Mouse (Mus musculus) MEL (cell line): ENCODE results near the gene Ankrd39. TPM values are rescaled to one million over a fixed set of nuclear protein-coding genes. Genes with fewer than 3 reads are reported as not detected.

ENCODE experiments used
- DNase-seq: peaks from one replicate; pipeline ENCODE4 v3.0.0; 2011; ENCODE audit warnings: low read depth, low spot score
- H3K27ac ChIP-seq: 2 replicates; pipeline ENCODE4 v1.5.1; 2012; ENCODE audit warnings: low read depth, mild to moderate bottlenecking, control low read depth, low read length, moderate library complexity; ENCODE audit not compliant: control insufficient read depth
- H3K27me3 ChIP-seq, 2 experiments: fragments of 150-350 bp in 1 of 2; sonication (generic) in 1 of 2; 2 replicates each; pipeline ENCODE4 v1.6.1; 2012; ENCODE audit warnings: low read length in 2 of 2, mild to moderate bottlenecking in 2 of 2, improper control_type of control experiment in 1 of 2, moderate library complexity in 1 of 2; ENCODE audit not compliant: insufficient read depth in 2 of 2, control insufficient read depth in 1 of 2
- H3K36me3 ChIP-seq, 2 experiments: 2 replicates each; pipeline ENCODE4 v1.6.1; 2012 to 2014; ENCODE audit warnings: low read length in 2 of 2, improper control_type of control experiment in 1 of 2, inconsistent platforms in 1 of 2, mild to moderate bottlenecking in 1 of 2; ENCODE audit not compliant: insufficient read depth in 2 of 2, control insufficient read depth in 1 of 2
- H3K4me1 ChIP-seq, 2 experiments: fragments of 150-350 bp in 1 of 2; sonication (generic) in 1 of 2; 2 replicates each; pipeline ENCODE4 v1.6.1; 2012; ENCODE audit warnings: low read length in 2 of 2, improper control_type of control experiment in 1 of 2, mild to moderate bottlenecking in 1 of 2; ENCODE audit not compliant: insufficient read depth in 2 of 2, control insufficient read depth in 1 of 2
- H3K4me3 ChIP-seq, 2 experiments: fragments of 150-350 bp in 1 of 2; sonication (generic) in 1 of 2; 2 replicates each; pipeline ENCODE4 v1.5.1; 2012; ENCODE audit warnings: low read depth in 2 of 2, low read length in 2 of 2, mild to moderate bottlenecking in 2 of 2, moderate library complexity in 2 of 2, control low read depth in 1 of 2, improper control_type of control experiment in 1 of 2; ENCODE audit not compliant: control insufficient read depth in 1 of 2, insufficient read depth in 1 of 2
- H3K79me2 ChIP-seq: 2 replicates; pipeline ENCODE4 v1.6.1; 2012; ENCODE audit warnings: mild to moderate bottlenecking, low read length, moderate library complexity; ENCODE audit not compliant: control insufficient read depth, poor library complexity, insufficient read depth
- H3K9ac ChIP-seq: 2 replicates; pipeline ENCODE4 v1.6.1; 2012; ENCODE audit warnings: low read depth, mild to moderate bottlenecking, control low read depth, low read length, moderate library complexity; ENCODE audit not compliant: control insufficient read depth, poor library complexity, severe bottlenecking
- H3K9me3 ChIP-seq: fragments of 150-350 bp; sonication (generic); replicated peaks from 2 replicates; pipeline ENCODE4 v1.6.1; 2012; ENCODE audit warnings: mild to moderate bottlenecking, low read length, improper control_type of control experiment, moderate library complexity; ENCODE audit not compliant: insufficient read depth
- BHLHE40 ChIP-seq: IDR thresholded peaks from 2 replicates; pipeline ENCODE4 v1.6.1; 2012; ENCODE audit warnings: low read depth, mild to moderate bottlenecking, inconsistent platforms, low read length, improper control_type of control experiment, borderline replicate concordance
- CHD2 ChIP-seq: IDR thresholded peaks from 2 replicates; pipeline ENCODE4 v1.6.1; 2011; ENCODE audit warnings: low read length, improper control_type of control experiment
- GABPA ChIP-seq: IDR thresholded peaks from 2 replicates; pipeline ENCODE4 v1.6.1; 2012; ENCODE audit warnings: low read depth, mild to moderate bottlenecking, inconsistent platforms, low read length, improper control_type of control experiment, moderate library complexity
- GATA1 ChIP-seq: IDR thresholded peaks from 2 replicates; pipeline ENCODE4 v1.6.1; 2011; ENCODE audit warnings: low read depth, low read length, improper control_type of control experiment
- MAX ChIP-seq: IDR thresholded peaks from 2 replicates; pipeline ENCODE4 v1.6.1; 2011; ENCODE audit warnings: low read length, improper control_type of control experiment
- MEF2A ChIP-seq: IDR thresholded peaks from 2 replicates; pipeline ENCODE4 v1.6.1; 2014; ENCODE audit warnings: low read depth, mild to moderate bottlenecking, inconsistent platforms, low read length, improper control_type of control experiment; ENCODE audit not compliant: poor library complexity, insufficient replicate concordance, severe bottlenecking; ENCODE audit errors: extremely low read depth
- MXI1 ChIP-seq: IDR thresholded peaks from 2 replicates; pipeline ENCODE4 v1.6.1; 2011; ENCODE audit warnings: mild to moderate bottlenecking, low read depth, low read length, improper control_type of control experiment
- POLR2AphosphoS2 ChIP-seq: IDR thresholded peaks from 2 replicates; pipeline ENCODE4 v1.6.1; 2011; ENCODE audit warnings: low read length, improper control_type of control experiment
- RAD21 ChIP-seq: IDR thresholded peaks from 2 replicates; pipeline ENCODE4 v1.6.1; 2011; ENCODE audit warnings: mild to moderate bottlenecking, low read depth, low read length, improper control_type of control experiment
- SMC3 ChIP-seq: IDR thresholded peaks from 2 replicates; pipeline ENCODE4 v1.6.1; 2011; ENCODE audit warnings: low read depth, low read length, improper control_type of control experiment
- TAL1 ChIP-seq: IDR thresholded peaks from 2 replicates; pipeline ENCODE4 v1.6.1; 2012; ENCODE audit warnings: mild to moderate bottlenecking, inconsistent platforms, low read length, moderate library complexity, mixed read lengths
- UBTF ChIP-seq: IDR thresholded peaks from 2 replicates; pipeline ENCODE4 v1.6.1; 2012; ENCODE audit warnings: low read depth, mild to moderate bottlenecking, inconsistent platforms, low read length, improper control_type of control experiment, moderate library complexity, borderline replicate concordance; ENCODE audit not compliant: insufficient read depth
- ZMIZ1 ChIP-seq: IDR thresholded peaks from 2 replicates; pipeline ENCODE4 v1.6.1; 2012; ENCODE audit warnings: low read depth, mild to moderate bottlenecking, inconsistent platforms, low read length, improper control_type of control experiment, moderate library complexity
- polyA plus RNA-seq, 2 experiments: library from polyadenylated mRNA; stranded (reverse) in 1 of 2; unstranded in 1 of 2; fragments of >175 nt in 1 of 2; fragments of >200 nt in 1 of 2; gene quantifications; 2 replicates each; pipeline versions ENCODE4 v1.2.1 to v1.2.4; 2012; ENCODE audit warnings: low replicate concordance in 2 of 2, low read depth in 1 of 2; ENCODE audit not compliant: insufficient read length in 2 of 2, insufficient read depth in 1 of 2, missing spikeins in 1 of 2
- total RNA-seq: library from RNA; depleted of rRNA; stranded (reverse); fragments of 300-350 nt; gene quantifications from 2 replicates; pipeline ENCODE4 v1.2.3, GENCODE M21; 2012

Gene Ankrd39
- total and polyA plus RNA-seq, 3 experiments: 9.7 to 14.4 TPM; not detected in 1

DNA sequence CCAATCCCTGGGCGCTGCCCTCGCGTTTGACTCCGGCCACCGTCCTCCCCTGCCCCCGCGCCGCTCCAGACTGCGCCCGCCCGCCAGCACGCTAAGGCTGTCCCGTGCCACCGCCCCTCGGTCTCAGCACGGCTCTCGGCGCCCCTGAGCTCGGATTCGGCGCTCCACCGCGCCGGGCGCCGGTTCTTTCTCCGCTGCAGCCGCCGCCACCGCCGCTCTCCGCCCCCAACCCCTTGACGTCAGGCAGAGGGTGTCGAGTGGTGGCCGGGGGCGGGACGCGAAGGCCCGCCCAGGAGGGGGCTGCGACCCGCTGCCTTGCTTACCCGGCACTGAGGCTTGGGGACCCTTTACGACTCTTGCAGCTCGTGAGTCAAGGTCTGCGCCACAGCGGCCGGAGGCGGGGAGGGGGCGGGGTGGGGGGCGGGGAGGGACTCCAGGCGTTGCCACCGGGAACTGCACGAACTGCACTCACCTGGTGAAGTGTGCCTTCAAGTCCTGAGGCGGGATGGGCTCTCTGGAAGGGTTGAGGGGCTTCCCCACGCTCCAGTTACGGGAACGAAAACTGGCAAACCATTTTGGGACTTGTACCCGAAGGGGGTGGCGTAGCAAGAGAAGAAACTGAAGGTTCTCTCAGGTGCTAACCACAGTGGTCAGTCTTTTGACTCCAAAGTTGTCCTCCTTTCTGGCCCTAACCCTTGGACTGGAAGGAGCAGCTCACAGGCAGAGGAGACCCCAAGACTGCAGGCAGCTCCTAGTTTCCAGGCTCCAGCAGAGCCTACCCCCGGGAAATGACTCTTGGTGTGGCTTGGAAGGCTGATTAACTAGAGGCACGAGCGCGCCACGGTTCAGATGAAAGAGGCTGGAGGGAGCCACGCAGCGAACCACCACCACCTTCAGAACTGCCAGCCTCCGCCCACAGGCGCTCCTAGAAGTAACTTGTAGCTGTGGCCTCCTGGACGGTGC lies 11.1 kb upstream of the Ankrd39 start, which contains the start of gene Sema4c:
Gene Sema4c, minus strand, starts transcription at position 319 of the 963 bp plus-strand sequence.
- Histone ChIP-seq H3K27me3 (peaks cover 13% of the 10 kb centered on the region in 2 experiments), H3K4me1 (peaks cover 2 to 10% of the 10 kb centered on the region in 2 experiments; a peak in 3 of 4 replicates)

DNA sequence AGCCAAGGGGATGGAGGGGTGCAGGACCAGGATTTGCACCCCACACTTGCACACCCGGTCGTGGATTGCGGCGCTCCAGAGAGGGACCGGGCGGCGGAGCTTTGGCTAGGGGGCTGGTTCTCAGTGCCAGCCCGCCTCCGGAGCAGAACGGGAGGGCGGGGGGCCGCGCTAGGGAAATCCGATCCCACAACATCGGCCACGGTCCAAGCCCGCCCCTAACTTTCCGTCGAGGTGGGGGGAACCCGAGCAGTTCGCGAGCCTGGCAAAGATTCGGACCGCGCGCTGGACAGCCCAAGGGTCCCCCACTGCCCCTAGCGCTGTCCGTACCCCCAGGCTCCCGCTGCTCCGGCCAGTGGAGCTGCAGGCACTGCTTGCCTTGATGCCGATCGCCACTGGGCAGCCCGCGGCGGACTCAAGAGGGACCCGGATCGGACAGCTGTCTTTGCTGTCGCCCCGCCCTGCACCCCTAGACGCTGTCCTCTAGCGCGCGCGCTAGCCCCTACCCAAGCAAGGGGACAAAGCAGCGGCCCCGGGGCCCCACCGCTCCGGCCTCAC lies 10.3 kb upstream of the Ankrd39 start:
- Histone ChIP-seq H3K36me3 (no peaks in the 10 kb centered on the region), H3K9me3 (no peaks in the 10 kb centered on the region), H3K4me3 (peak overlapping the region; percentile 70 to 78), H3K79me2 (no peaks in the 10 kb centered on the region; the same call in 1 of the 2 replicates), H3K4me1 (peaks cover 0 to 9% of the 10 kb centered on the region in 2 experiments; a peak in 3 of 4 replicates), H3K9ac (peak overlapping the region; percentile 64), H3K27me3 (peaks cover 13% of the 10 kb centered on the region in 2 experiments), H3K27ac (no peak overlapping the region)
- no peak for TF ChIP-seq RAD21
- TF ChIP-seq POLR2AphosphoS2: no peak
- TF ChIP-seq CHD2: no peak
- TF ChIP-seq SMC3: no peak
- TF ChIP-seq TAL1: no peak
- no peak for TF ChIP-seq MXI1
- TF ChIP-seq BHLHE40: no peak
- no peak for TF ChIP-seq GATA1
- DNase-seq: peak; percentile 28

More for the DNA sequence above, 11.1 kb upstream of the Ankrd39 start, which contains the start of gene Sema4c:
- no peaks in the 10 kb centered on the region; the same call in 1 of the 2 replicates for H3K79me2 ChIP-seq
- peak within 1 kb of the TSS; percentile 64 for H3K9ac ChIP-seq
- peak within 1 kb of the TSS; percentile 70 to 78 for H3K4me3 ChIP-seq
- TF ChIP-seq BHLHE40 (no peak), MEF2A (no peak), GABPA (no peak), SMC3 (no peak), RAD21 (no peak), UBTF (0 out of 2 replicates have a peak, but pooled peaks have one; percentile 22), MAX (no peak), ZMIZ1 (no peak)
- H3K27ac ChIP-seq: no peak within 1 kb of the TSS
- peak; percentile 42 for DNase-seq
- H3K36me3 ChIP-seq: no peaks in the 10 kb centered on the region
- no peaks in the 10 kb centered on the region for H3K9me3 ChIP-seq
